Mouse (Mus musculus): ENCODE data around the gene Saal1.

DNA sequence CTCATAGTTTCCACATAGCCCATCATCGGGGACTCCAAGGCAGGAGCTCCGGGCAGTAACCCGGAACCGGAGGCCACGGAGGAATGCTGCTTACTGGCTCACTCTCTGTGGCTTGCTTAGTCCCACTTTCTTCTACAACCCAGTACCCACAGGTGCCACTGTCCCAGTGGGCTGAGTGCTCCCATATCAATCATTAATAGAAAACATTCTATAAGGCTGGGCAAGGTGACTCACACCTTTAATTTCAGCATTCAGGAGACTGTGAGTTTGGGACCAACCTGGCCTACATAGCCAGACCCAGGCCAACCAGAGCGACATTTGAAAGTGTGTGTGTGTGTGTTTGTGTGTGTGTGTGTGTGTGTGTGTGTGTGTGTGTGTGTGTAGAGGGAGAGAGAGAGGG lies 12.9 kb upstream of the Saal1 start:
- TF ChIP-seq MAFK (IDR thresholded peaks at IDR 0.05; ENCODE audit: insufficient read depth, low read depth, low read length) (no peak), CHD2 (IDR thresholded peaks at IDR 0.05; ENCODE audit: low read depth, low read length) (no peak), ZC3H11A (IDR thresholded peaks at IDR 0.05; ENCODE audit: borderline replicate concordance, low read depth, low read length) (no peak), ZNF384 (IDR thresholded peaks at IDR 0.05; ENCODE audit: low read depth, low read length) (no peak)
